Mouse (Mus musculus) testis, adult 2 months (tissue): ENCODE measurements around the gene Cyp2s1. TPM values are rescaled to one million over a fixed set of nuclear protein-coding genes. Genes with fewer than 3 reads are reported as not detected.

Experiments
- H3K27ac ChIP-seq: fragments of 200-500 bp; 2 replicates; pipeline ENCODE4 v1.5.1; 2012; ENCODE audit warnings: low read depth, low read length; ENCODE audit not compliant: control insufficient read depth, insufficient read depth
- H3K27me3 ChIP-seq: fragments of 200-500 bp; 2 replicates; pipeline ENCODE4 v1.6.1; 2012; ENCODE audit warnings: mild to moderate bottlenecking, low read length, moderate library complexity; ENCODE audit not compliant: control insufficient read depth, insufficient read depth
- H3K36me3 ChIP-seq: fragments of 200-500 bp; 2 replicates; pipeline ENCODE4 v1.6.1; 2012; ENCODE audit warnings: mild to moderate bottlenecking, low read length; ENCODE audit not compliant: control insufficient read depth, insufficient read depth
- H3K4me1 ChIP-seq: fragments of 200-500 bp; 2 replicates; pipeline ENCODE4 v1.6.1; 2012; ENCODE audit warnings: low read length; ENCODE audit not compliant: control insufficient read depth, insufficient read depth
- H3K4me3 ChIP-seq: fragments of 200-500 bp; 2 replicates; pipeline ENCODE4 v1.5.1; 2012; ENCODE audit warnings: low read depth, mild to moderate bottlenecking, low read length, moderate library complexity, mixed read lengths; ENCODE audit not compliant: control insufficient read depth
- CTCF ChIP-seq: fragments of 200-500 bp; IDR thresholded peaks from 2 replicates; pipeline ENCODE4 v1.5.1; 2012; ENCODE audit warnings: low read depth, mild to moderate bottlenecking, inconsistent platforms, low read length, moderate library complexity; ENCODE audit not compliant: control insufficient read depth, insufficient read depth, insufficient replicate concordance
- POLR2A ChIP-seq: fragments of 200-500 bp; IDR thresholded peaks from 2 replicates; pipeline ENCODE4 v1.6.1; 2012; ENCODE audit warnings: low read depth, mild to moderate bottlenecking, inconsistent platforms, low read length, moderate library complexity; ENCODE audit not compliant: control insufficient read depth
- polyA plus RNA-seq: library from polyadenylated mRNA; depleted of rRNA; stranded (reverse); fragments of >200 nt; gene quantifications from 2 replicates; pipeline ENCODE4 v1.2.3, GENCODE M21; 2012

Cyp2s1 gene
- polyA plus RNA-seq, 1 experiment, result 1.9 TPM

DNA sequence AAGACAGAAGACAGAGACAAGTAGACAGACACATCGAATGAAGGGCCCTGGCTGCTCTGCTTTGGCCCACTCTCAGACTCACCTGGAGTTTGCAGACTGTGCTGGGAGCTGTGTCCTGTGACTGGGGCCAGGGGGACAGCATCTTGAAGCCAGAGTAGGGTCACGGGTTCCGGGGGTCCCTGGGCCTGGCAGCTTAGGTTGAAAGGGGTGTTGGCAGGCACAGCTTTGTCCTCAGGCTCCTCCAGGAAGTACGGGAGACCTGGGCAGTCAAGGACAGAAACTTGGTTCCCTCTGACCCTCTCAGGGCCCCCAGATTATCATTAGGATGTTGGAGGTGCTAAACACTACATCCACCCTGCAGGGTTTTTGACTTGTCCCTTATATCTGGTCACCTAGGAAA lies 31.0 kb downstream of the Cyp2s1 start:
- H3K27ac ChIP-seq, result no peak overlapping the region; the same call in 1 of the 2 replicates

DNA sequence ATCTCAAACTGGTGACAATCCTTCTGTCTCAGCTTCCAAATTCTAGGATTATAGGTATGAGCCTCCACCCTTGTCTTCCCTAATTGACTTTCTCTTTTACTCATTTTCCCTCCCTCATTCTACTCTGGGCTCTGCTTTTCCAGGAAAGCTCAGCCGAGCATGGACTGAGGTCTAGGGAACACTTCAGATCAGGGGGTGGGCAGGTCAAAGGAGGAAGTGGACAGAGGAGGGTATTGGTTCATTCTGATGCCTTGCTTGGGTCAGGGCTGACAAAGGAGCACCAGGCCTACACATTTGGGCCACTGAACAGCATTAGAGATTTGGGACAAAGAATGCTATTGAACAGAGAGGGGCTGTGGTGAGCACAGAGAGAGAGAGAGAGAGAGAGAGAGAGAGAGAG lies 31.9 kb downstream of the Cyp2s1 start:
- no peak overlapping the region for H3K4me3 ChIP-seq

More for the DNA sequence above, 31.0 kb downstream of the Cyp2s1 start:
- peaks cover 14% of the 10 kb centered on the region for H3K4me1 ChIP-seq
- no peak overlapping the region for H3K4me3 ChIP-seq
- no peaks in the 10 kb centered on the region for H3K36me3 ChIP-seq
- H3K27me3 ChIP-seq, result no peaks in the 10 kb centered on the region
- TF ChIP-seq CTCF, result no peak
- no peak for TF ChIP-seq POLR2A

DNA sequence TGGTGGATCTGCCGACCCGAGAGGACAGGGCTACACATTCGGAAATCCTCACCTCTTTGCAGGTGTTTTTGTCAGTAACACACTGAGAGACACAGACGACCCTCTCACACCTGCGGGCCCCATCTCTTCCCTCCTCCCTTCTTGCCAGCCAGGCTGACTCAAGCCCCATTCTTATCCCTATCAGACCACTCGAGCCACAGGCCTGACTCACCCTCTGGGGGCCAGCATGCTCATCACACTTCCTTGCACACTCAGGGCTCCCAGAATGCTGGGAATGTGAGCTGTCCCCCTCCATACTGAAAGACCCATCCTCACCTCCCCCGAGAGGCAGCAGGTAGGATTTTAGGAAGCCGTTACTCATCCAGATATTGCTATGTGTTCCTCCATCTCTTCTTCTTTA lies 33.0 kb downstream of the Cyp2s1 start:
- no peaks in the 10 kb centered on the region for H3K27me3 ChIP-seq
- H3K4me1 ChIP-seq, result peaks cover 15% of the 10 kb centered on the region
- H3K27ac ChIP-seq, result no peak overlapping the region
- no peak for TF ChIP-seq POLR2A
- TF ChIP-seq CTCF, result no peak
- H3K36me3 ChIP-seq, result no peaks in the 10 kb centered on the region
- H3K4me3 ChIP-seq, result no peak overlapping the region

More for the DNA sequence above, 31.9 kb downstream of the Cyp2s1 start:
- H3K36me3 ChIP-seq, result no peaks in the 10 kb centered on the region
- no peaks in the 10 kb centered on the region for H3K27me3 ChIP-seq
- H3K4me1 ChIP-seq, result peaks cover 14% of the 10 kb centered on the region
- TF ChIP-seq POLR2A, result no peak
- no peak for TF ChIP-seq CTCF
- no peak overlapping the region for H3K27ac ChIP-seq

DNA sequence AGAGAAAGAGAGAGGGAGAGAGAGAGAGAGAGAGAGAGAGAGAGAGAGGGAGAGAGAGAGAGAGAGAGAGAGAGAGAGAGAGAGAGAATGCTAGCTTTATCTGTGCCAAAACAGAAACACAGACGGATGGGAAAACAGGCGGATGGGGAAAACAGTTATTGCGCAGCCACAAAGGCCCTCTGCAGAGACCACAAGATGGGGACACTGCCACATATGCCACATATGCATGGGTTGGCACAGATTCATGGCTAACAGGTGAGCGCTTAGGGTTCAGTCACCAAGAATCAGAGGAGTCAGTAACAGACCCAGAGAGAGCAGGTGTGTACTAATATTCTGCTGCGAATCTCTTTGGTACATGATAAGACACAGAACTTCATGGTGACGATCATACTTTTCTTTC lies 34.0 kb downstream of the Cyp2s1 start:
- H3K4me1 ChIP-seq, result peaks cover 10% of the 10 kb centered on the region
- H3K36me3 ChIP-seq, result no peaks in the 10 kb centered on the region
- no peaks in the 10 kb centered on the region for H3K27me3 ChIP-seq
- peak overlapping the region; percentile 63; the same call in 1 of the 2 replicates for H3K27ac ChIP-seq
- no peak for TF ChIP-seq POLR2A
- no peak for TF ChIP-seq CTCF
- H3K4me3 ChIP-seq, result no peak overlapping the region

DNA sequence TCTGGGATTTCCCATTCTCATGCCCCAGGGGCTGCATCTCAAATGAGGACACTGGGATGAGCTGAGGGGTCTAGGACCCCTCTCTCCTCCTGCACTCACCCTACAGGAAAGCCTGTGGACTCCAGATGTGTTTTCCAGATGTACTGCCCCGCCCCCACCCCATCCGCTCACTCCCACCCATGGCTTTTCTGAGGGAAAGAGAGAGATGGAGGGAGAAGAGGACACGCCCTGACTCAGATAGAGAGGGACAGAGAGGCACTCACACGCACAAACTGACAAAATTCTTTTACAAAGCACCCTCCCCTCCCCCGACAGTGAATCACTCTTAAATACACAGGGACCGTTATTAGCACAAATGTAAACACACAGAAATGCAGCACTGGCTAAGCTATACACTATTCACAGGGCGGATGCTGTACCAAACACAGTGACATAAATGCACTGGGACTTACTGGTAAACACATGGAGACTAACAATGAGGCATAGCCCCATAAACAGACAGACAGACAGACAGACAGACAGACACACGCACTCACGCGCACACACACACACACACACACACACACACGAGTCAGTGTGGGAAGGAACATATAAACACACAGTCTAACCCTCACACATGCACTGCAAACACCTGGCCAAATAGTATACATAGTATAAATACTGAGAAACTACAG lies 34.6 kb downstream of the Cyp2s1 start:
- Histone ChIP-seq H3K4me3 (peak overlapping the region; percentile 22; the same call in 1 of the 2 replicates), H3K27ac (peak overlapping the region; percentile 80), H3K36me3 (no peaks in the 10 kb centered on the region), H3K27me3 (no peaks in the 10 kb centered on the region), H3K4me1 (peaks cover 8% of the 10 kb centered on the region)
- TF ChIP-seq CTCF (no peak), POLR2A (no peak)

DNA sequence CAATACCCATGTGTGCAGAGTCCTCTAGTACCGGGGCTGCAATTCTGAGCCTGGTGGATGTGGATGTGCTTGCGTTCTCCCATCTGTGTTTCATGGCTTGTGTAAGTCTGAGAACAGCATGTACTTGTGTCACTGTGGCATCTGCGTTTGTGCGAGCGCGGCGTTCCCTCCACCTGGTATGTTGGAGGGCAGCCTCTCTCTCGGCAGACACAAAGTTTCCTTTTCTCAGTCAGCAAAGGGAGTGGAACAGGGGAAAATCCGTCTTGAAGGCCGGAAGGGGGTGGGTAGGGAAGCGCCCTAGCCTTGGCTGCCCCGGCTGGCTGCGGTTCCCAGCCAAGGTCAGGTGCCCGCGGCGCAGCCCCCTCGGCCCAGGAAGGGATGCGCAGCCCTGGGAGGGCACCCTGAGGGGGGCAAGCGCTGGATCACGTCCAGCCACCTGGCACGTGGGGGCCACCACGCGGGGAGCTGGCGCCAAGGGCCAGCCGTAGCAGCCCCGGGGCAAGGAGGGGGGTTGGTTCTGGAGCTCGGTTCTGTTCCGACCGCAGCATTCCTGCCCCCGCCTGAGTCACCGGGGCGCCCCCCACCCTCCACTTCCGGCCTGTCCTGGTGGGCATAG lies 35.3 kb downstream of the Cyp2s1 start:
- TF ChIP-seq CTCF, result no peak
- TF ChIP-seq POLR2A, result peak; percentile 36; the same call in 1 of the 2 replicates
- H3K27ac ChIP-seq, result peak overlapping the region; percentile 80
- peaks cover 15% of the 10 kb centered on the region for H3K4me1 ChIP-seq
- no peaks in the 10 kb centered on the region for H3K36me3 ChIP-seq
- H3K27me3 ChIP-seq, result no peaks in the 10 kb centered on the region
- peak overlapping the region; percentile 22 for H3K4me3 ChIP-seq

DNA sequence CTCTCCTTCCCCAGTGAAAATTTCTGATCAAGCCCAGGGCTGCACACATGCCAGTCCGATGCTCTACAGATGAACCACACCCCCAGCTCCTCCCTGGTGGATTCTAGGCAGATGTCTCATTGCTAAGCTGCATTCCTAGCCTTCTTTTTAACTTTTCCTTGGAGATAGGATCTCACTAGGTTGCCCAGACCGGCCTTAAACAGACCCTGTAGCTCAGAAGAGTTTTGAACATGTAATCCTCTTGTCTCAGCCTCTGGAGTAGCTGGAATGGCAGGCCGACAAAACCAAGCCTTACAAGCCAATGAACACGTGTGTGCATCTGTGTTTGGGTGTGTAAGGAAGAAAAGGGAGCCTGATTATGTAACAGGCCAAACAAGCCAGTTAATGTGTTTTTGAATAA lies 36.0 kb downstream of the Cyp2s1 start:
- peak overlapping the region; percentile 80 for H3K27ac ChIP-seq
- TF ChIP-seq POLR2A, result no peak
- no peak for TF ChIP-seq CTCF
- H3K36me3 ChIP-seq, result no peaks in the 10 kb centered on the region
- H3K4me1 ChIP-seq, result peaks cover 17% of the 10 kb centered on the region
- H3K27me3 ChIP-seq, result no peaks in the 10 kb centered on the region
- H3K4me3 ChIP-seq, result no peak overlapping the region
